Mouse (Mus musculus) right cerebral cortex, adult 18-20 months (tissue): ENCODE data around the gene Olfr1318.

Experiments used
- DNase-seq: peaks from one replicate; pipeline ENCODE4 v3.0.0; 2022; ENCODE audit warnings: mixed read lengths

Gene Olfr1318

GRCm38 (mm10) chr2:112153898-112154297 is at the start of gene Olfr1318:
Gene Olfr1318 (plus strand): TSS chr2:112154198.
- DNase-seq: no peak

- DNase-seq: no peak
Observed at GRCm38 (mm10) chr2:112115340-112115739, 38.7 kb upstream of the Olfr1318 start, which contains the start of gene Olfr1315-ps1. Gene Olfr1315-ps1 (minus strand): TSS chr2:112115440.

GRCm38 (mm10) chr2:112134877-112135276 is 19.1 kb upstream of the Olfr1318 start, which contains the start of gene Olfr1316:
Gene Olfr1316 (minus strand): TSS chr2:112134977.
- no peak for DNase-seq

GRCm38 (mm10) chr2:112140029-112140428 is 14.0 kb upstream of the Olfr1318 start, which contains the start of gene Olfr1317:
Gene Olfr1317 (plus strand): TSS chr2:112140329.
- DNase-seq: no peak

- DNase-seq: peak; percentile 48
Observed at GRCm38 (mm10) chr2:112196859-112197258, 42.9 kb downstream of the Olfr1318 start.

- no peak for DNase-seq
Observed at GRCm38 (mm10) chr2:112203056-112203455, 49.1 kb downstream of the Olfr1318 start.
